Mouse (Mus musculus): ENCODE data around the gene Gm28845. TPM values are rescaled to one million over a fixed set of nuclear protein-coding genes. Genes with fewer than 3 reads are reported as not detected.

Gene Gm28845
- not detected for total RNA-seq (2021)
- long read RNA-seq, experiment 1: 0 reads
- long read RNA-seq, experiment 2, partial matches to known transcripts: 0 of 1 reads
- long read RNA-seq, experiment 2, other reads (novel, unspliced or antisense): 1 of 1 reads

- no peak for DNase-seq (ENCODE audit: low spot score in 2 of 2)
Measured at GRCm38 (mm10) chr1:65119438-65119837, at the start of gene Gm28845. TSS of gene Gm28845 (minus strand) at chr1:65119558.

DNA sequence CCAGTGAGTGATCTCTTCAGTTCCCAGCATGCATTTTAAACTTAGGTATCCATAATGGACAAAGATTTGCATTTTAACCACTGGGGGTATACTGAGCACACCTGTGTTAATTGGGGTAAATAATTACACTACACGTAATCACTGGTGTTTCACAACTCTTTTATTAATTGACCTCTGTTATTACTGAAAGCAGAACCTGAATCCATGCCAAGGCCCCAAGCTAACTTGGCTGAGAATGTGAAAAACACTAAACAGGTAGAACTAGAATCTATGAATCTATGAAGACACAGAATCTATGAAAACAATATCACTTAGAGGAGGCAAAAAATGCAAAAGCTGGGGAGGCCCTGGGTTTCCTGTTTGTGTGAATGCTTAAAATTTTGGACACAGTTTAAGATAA is 48.1 kb upstream of the Gm28845 start:
- no peak for DNase-seq (ENCODE audit: low spot score in 2 of 2)

GRCm38 (mm10) chr1:65162210-65162609 is 42.9 kb upstream of the Gm28845 start:
- no peak for DNase-seq (ENCODE audit: low spot score in 2 of 2)

DNA sequence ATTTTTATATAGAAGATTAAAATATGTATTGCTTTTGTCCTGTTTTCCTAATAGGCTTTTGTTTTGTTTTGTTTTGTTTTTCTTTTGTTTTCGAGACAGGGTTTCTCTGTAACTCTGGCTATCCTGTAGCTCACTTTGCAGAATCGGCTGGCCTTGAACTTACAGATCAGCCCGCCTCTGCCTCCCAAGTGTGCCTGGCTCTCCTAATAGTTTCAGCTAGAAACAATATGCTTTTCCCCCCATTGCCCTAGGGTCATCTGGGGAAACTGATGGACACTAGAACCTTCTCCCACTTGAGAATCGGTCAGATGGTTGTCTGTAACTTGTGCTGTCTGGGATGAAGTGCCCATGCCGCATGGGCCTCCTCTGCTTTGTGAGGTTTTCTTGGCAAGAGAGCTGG is 36.8 kb upstream of the Gm28845 start:
- no peak for DNase-seq (ENCODE audit: low spot score in 2 of 2)

- peak; percentile 41 to 50 for DNase-seq (ENCODE audit: low spot score in 2 of 2)
Measured at GRCm38 (mm10) chr1:65154814-65155213, 35.5 kb upstream of the Gm28845 start.

DNA sequence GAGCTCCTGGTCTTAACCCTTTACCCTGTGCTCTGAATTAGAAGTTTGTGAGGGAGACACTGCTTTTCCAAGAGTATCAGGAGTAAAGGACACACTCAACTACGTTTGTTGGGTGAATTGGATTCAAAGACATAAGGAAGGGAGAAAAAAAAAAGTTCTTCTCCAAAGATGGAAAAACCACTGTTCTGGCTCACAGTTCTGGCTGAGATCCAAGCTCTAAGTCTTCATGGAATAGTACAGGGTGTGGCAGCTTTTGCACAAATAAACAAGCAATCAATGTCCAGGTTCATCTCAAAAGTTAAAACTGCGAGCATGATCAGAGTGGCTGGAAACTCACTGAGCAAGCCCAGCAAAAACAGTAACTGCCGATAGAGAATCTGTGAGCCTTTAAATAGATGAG is 28.6 kb upstream of the Gm28845 start:
- no peak for DNase-seq (ENCODE audit: low spot score in 2 of 2)

- no peak for DNase-seq (ENCODE audit: low spot score in 2 of 2)
Measured at GRCm38 (mm10) chr1:65147326-65147725, 28.0 kb upstream of the Gm28845 start.

- DNase-seq (ENCODE audit: low spot score in 2 of 2): no peak
Measured at GRCm38 (mm10) chr1:65146601-65147000, 27.2 kb upstream of the Gm28845 start.

- no peak for DNase-seq (ENCODE audit: low spot score in 2 of 2)
Measured at GRCm38 (mm10) chr1:65144783-65145182, 25.4 kb upstream of the Gm28845 start.

- no peak for DNase-seq (ENCODE audit: low spot score in 2 of 2)
Measured at GRCm38 (mm10) chr1:65137560-65137959, 18.2 kb upstream of the Gm28845 start.

GRCm38 (mm10) chr1:65132833-65133232 is 13.5 kb upstream of the Gm28845 start:
- no peak for DNase-seq (ENCODE audit: low spot score in 2 of 2)

DNA sequence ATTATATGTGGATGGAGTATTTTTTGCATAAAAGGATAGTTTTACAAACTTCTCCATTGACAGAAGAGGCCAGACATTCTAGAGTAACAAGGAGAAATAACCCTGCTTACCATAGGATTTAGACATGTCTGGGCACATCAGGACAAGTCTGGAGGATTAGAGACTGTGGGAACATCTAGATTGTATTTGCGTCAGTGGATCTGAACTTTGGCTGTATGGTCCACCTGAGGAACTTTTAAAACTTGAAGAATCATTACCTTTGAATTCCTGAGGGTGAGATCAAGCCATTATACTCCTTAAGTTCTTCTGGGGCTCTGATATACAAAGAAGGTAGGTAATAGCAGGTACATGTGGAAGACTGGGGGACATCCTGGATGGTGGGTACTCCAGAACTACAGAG is 12.3 kb upstream of the Gm28845 start:
- DNase-seq (ENCODE audit: low spot score in 2 of 2): no peak

DNA sequence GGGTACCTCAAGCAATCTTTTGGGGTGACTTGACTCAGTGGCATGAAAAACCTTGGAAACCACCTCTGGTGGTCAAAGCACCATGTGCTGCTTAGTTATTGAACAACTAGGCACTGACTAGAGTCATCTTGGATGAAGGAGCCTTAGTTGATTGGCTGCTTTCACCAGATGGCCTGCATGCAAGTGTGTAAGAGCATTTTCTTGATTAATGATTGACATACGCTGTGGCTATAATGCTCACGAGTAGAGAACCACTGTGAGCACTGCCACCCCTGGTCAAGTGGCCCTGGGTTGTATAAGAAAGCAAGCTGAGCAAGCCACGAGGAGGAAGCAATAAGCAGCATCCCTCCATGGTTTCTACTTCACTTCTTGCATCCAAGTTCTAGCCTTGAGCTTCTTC is 10.9 kb upstream of the Gm28845 start:
- no peak for DNase-seq (ENCODE audit: low spot score in 2 of 2)

DNA sequence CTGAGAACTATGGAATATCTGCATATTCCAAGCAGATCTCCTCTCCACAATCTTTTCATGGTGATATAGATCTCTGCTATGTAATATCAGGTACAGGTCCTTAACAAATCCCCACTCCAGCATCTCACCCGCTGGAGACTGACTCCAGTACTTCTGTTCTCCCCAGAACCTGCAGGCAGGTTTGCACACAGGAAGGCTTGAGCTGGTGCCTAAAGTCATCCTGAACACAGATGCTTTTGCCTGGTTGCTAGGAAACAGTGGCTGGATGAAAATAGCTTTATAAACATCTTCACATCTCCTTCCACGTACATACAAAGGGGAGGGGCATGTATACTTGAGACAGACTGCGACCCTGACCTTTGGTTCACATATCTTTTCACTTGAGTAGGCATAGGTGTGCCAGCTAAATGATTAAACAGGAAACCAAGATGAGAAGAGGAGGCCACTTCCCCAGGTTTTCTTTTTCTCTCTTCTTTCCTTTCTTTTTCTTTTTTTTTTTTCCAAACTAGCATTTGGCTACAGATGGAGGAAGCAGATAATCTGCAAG is 10.3 kb upstream of the Gm28845 start:
- DNase-seq (ENCODE audit: low spot score in 2 of 2): no peak

DNA sequence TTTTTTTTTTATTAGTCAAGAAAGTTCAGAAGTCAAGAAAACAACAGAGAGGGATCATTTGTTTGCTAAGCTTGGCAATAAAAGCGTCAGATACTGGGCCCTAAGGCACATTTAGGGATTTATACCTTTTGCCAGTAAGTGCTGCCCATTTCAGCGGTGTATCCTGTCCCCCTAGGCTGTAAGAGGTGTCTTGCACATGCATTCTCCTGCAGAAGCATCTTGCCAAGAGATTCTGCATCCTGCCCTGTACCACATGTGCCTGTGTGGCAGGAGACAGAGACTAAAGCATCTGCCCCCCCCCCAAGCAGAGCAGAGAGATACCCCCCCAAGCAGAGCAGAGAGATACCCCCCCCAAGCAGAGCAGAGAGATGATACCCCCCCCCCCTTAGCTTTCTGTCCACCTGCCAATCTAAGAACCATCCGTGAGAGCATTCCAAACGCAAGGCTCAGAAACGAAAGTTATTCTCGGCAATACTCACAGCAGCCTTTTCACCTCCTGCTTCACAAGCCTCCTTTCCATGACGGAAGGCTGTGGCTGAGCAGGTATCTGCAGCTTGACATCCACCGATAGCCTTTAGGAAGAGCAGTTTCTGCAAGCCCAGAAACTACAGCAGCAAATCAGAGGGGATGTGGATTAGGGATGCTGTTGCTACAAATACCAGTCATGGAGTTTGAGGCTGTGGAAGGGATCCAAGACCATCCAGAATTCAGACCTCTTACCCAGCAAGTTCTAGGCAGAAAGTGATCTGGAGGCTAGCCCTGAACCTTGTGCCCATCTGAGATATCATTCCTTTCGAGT is 3.4 kb upstream of the Gm28845 start, which contains the start of gene D630023F18Rik:
TSS of gene D630023F18Rik (minus strand) at position 641 of the 799 bp plus-strand sequence.
- DNase-seq (ENCODE audit: low spot score in 2 of 2): no peak

DNA sequence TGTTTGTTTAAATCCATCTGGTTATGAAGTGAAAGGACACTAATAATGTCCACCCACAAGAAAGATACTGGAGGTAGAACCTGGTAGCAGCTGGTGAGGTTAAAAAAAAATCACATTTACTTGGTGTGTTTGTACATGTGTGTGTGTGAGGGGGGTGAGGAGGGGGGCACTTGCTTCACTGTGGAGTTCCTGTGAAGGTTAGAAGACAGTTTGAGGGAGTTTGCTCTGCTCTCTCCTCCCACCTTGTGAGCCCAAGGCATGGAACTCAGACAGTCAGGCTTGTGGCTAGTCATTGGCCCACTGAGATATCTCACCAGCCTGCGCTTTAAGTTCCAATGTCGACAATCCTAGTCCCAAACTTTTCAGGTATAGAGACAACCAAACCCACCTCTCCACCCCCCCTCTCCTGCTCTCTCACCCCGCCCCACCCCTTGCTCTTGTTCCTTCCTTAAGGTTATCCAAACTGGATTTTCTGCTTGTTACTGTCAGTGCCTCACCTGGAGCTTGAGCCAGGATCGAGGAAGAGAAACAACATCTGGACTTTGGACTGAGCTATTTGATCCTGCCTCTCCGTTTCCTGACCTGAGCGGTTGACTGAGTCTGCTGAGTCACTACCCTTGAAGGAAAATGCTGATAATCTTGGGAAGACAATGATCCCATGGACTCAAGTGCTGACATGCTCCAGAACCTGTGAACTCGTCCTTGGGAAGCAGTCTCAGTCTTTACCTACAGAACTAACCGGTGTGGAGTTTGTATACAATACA is 1.0 kb downstream of the Gm28845 start:
- DNase-seq (ENCODE audit: low spot score in 2 of 2): no peak

DNA sequence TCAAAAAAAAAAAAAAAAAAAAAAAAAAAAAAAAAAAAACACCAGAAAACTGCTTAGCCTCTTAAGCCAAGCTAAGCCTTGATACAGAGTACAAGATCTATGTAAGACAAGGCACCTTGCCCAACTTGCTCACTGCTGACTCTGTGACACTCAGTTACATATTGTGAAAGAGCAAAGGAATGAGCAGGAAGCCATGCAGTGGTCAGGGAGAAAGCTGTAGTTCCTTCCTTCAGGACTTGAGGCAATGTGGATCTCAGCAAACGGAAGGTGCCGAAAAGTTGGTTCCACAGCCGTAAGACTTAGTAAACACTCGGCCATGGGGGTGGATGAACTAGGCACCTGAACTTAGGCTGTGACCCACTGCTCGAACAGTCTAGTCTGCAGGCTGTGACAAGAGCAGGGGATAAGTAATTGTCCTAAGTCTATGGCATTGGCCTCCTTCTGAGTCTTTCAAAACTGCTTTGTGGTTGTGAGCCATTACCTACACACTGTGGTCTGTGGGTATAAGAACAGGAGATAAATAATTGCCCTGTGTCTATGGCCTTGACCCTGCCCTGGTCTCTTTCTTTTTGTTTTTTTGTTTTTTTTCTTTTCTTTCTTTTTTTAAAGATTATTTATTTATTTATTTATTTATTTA is 5.7 kb downstream of the Gm28845 start:
- DNase-seq (ENCODE audit: low spot score in 2 of 2): no peak

DNA sequence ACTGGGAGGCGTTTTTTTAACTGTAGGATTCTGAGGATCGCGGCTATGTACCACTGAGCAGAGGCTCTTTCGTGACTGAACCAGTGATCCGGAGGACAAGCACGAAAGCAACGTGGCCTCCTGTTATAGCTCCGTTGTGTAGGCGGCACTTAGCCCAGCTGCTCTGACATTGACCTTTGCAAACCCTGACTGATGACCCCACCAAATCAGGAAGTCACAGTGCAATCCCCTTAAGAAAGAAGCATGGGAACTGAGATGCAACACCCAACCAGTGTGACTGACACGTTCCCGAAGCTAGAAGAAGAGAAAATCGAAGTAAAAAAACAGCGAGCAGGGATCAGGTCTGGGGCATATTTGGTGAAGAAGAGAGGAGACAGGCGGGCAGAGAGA is 6.6 kb downstream of the Gm28845 start:
- peak in 1 of 2 experiments; percentile 35 for DNase-seq (ENCODE audit: low spot score in 2 of 2)

- peak; percentile 66 to 72 for DNase-seq (ENCODE audit: low spot score in 2 of 2)
Measured at GRCm38 (mm10) chr1:65112031-65112806, 7.1 kb downstream of the Gm28845 start.

DNA sequence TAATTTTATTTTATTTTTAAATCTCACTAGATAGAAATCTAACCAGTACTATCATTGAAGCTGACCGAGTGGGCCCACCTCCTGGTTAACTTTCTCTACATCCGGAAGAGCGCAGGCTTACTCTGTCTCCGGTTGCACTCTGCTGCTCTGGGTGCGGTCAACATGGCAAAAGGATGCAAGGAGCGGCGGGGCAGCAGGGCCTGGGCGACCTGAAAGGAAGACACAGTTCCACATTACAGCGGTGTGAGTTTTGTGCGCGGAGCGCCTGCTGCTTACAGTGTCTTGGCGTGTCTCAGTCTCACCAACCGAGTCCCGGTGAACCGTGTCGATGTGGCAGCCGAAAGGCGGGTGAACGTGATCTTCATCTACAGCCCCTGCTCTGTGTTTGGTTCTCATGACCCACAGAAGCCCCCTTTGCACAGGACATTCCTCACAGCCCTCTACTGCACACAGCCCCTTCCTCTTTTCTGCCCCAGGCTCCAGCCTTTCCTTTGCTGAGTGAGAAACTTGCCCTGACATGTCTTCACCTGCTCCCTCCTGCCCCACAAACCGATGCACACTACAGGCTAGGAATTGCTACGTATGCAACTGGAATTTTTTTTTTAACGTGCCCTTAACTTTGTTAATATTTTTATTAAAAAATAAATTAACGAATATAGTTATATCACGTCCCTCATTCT is 9.5 kb downstream of the Gm28845 start:
- no peak for DNase-seq (ENCODE audit: low spot score in 2 of 2)

Measured in adrenal gland, adult 18-20 months (tissue).